Mouse (Mus musculus) adipocyte (in vitro differentiated cells): Measurements from ENCODE around the gene Pld5.

Experiments used
- DNase-seq: peaks from one replicate; pipeline ENCODE4 v3.0.0-alpha.2; 2016; ENCODE audit warnings: low spot score

The Pld5 gene

DNA sequence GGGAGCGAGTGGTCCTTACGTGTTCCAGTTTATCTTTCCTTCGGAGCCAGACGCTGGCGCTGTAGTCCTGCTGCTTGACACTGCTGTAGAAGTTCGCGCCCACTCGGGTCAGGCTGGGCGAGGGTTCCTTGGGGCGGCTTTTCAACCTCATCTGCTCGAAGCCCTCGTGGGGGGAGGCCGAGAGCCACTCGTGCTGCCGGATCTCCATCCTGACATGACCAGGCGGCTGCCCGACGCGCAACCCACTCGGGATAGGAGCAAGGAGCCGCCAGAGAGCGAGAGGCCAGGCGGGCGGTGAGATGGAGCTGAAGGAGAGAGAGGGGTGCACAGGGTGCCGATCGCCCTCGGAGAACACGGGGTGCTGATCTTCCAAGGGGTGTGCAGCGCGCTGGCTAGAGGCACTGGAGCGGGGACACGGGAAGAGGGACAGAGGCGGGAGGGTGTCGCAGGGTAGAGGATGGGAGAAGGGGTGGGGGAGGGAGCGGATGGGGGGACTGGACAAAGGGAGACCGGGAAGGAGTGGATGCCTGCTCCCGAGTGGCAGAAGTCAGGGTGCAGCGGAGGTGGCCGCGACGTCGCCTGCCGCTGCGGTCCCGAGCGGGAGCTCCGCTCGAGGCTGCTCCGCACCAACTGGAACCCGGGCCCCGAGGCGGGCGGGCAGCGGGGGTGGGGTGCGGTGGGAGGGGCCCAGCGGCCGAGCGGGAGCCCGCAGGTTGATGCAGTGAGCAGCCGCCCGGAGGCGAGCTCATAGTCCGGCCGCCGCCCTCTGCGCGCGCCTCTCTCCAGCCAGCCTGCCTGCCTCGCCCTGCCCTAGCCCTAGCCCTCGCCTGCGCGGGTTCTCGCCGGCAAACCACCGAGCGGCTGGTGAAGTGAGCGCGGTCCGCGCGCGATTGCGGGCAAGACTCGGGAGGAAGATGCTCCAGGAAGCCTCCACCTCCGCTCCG, at the start of gene Pld5:
Gene Pld5 (minus strand): TSS at position 646 of the 944 bp plus-strand sequence.
- DNase-seq: no peak

DNA sequence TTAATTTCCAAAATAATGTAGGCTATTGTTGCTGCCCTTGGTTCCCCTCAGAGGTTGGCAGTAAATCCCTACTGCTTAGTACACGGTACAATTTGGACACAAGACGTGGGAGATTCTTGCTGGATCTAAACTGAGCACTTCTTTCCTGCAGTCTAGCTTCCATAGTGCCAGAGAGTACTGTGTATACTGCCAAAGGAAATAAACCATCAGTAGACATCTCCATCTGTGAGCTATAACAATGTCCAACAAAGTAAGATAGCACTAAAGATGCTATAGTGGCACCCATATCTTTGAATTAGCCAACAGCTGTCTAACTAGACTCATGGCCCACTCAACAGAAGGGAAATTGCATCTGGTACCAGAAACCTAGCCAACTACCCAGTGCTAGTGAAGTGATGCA, 40.0 kb upstream of the Pld5 start:
- DNase-seq: no peak

DNA sequence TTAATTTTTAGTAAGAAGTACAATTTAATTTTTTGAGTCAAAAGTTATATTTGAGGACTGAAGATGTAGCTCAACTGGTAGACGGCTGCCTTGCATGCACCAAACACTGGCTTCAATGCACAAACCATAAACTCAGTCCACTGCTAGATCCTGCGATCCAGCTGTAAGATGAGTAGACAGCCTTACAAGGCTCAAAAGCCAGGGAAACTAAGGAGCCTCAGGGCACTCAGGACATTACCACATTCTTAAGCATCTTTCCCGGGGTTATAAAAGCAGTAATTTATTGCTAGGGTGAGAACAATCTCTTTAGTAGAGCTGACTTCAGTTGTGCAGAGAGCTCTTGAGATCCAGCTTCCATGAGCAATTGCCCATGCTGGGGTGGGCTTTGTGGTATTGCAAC, 35.1 kb upstream of the Pld5 start:
- DNase-seq: no peak

DNA sequence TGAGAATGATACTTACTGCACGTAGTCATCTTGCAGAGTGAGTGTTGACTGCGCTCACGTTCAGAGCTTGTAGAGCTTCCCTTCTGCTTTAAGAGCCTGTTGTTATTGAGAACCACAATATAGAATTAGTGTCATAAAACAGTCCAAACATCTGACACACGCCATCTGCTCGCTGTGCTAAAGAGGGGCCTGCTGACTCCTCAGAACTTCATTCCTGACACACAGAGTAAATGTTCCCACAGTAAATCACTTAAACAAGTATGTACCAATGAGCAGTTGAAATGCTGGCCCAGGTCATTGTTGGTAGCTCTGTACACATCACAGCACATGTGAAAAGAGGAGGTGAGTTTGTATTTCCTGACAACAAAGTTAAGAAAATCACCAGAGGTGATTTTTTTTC, 14.3 kb upstream of the Pld5 start:
- DNase-seq: no peak

DNA sequence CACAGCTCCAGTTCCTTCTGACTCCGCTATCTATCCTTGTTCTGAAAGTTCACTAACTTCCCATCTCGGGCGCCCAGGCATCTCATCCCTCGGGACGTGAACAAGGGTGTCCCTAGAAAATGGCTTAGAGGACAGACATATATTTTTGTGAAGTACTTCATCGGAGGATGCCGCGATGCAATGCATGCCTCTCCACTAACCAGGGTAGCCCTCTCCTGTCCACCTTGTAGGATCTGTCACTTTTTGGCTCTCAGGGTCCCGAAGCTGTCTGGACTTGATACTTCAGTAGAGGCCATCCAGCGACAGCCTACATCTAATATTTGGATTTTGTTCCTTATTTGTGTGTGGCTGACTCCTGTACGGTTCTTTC, 484 bp upstream of the Pld5 start:
- DNase-seq: no peak

DNA sequence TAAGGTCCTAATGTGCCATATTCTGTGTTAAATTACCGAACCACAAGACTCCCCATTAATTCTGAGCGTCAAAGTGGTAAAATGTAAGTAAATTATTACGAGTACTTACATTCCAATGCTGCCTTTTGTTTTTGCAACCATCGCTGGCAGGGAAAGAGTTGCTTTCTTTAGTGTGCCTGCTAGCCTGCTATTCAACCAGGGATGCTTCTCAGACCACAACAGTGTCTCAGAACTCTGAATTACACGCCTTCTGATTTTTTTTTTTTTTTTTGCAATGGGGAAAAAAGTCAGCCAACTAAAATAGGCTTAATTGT, 26.4 kb downstream of the Pld5 start:
- DNase-seq: no peak

DNA sequence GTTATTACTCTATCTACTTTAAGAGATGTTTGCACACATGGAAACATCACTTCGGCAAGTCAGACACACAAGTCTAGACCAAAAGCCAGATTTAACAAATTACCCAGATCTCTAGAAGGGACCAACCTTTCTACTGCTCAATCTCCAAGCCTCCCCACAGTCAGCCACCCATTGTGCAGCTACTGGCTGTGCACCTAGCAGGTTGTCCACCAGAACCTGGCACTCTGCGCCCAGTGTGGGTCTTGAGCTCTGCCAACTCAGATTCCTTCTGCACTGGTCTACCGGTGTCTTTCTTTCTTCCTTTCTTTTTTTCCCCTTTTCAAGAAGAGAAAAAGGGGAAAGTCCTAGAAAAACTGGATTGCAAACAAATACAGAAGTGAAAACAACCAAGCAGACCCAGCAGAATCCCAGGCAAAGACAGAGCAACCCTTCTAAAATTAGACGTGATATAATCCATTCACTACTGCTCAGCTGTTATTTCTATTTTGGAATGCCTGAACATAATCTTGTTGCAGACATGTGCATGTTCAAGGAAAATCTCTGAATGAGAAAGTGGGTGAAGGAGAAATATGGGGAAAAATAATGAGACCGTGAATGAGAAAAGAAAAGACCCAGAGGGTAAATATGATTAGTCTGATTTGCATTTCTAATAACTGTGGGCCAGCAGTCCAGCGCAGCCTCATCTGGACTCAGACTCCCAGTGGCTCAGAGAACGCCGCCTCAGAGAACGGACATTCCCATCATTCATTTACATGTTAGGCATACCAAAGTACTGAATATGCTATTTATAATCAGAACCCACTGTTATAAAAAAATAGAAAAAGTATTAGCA, 27.0 kb downstream of the Pld5 start:
- DNase-seq: no peak

DNA sequence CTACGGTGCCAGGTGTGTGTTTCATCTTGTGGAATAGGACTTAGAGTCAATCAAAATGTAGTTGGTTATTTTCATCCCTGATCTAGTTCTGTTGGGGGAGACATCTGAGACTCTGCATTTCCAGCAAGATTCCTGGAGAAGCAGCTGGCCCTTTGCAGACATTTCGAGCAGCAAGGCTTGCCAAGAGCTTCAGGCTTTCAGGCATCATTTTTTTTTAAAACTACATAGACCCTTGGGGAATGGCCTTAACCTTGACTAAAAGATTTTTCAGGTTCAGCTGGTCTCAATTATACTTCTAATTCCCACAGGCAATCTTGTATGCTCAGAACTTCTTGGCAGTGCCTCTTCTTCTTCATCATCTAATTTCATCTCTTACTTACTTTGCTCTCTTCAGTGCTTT, 35.9 kb downstream of the Pld5 start:
- no peak for DNase-seq

DNA sequence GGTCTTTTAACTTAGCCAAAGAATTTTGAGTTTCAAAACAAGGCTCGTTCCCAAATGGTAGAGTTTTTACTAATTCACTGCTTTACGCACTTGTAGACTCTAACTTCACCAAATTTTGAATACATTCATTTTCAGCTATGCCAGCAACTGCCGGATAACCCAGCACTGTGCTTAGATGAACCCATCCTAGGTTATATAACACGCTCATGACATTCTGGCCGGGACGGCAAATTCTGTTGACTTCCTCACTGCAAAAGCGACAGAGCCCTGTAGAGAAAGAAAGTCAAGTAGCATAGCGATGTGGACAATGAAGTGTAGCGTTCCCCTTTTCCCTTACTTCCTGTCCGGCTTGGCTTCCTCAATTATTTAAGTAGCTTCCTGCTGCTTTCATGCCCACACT, 51.3 kb downstream of the Pld5 start:
- no peak for DNase-seq

DNA sequence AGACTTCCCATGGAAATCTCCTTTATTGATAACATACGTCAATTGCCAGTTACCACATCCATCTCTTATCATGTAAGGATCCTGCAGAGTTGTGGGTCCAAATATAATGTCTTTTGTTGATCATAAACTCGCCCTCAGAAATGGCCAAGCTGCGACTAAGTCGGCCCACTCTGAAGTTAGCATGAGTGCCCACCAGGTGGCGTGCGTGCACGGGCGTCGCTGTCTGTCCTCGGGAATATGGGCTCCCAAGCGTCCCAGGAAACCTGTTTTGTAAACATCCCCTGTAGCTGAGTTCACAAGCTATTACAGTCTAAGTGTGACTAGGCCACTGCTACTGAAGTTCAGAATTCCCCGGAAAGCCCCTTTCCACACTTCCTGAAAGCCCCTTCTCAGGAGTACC, 51.9 kb downstream of the Pld5 start:
- DNase-seq: no peak

DNA sequence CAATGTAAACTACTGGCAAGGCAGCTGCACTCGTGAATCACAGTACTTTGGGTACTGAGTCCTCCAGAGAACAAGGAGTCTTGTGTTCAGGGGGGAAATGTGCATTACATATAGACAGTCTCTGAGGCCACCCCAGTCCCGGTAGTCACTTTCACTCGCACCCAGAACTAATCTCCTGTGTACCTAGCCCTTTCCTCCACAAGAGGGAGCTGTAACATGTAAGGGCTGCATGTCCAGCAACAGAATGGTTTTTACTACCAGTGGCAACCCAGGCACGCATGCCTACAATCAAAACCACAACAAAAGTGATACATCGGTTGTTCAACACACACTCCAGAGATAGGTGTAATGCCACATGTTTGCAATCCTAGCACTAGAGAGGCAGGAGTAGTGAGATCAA, 56.9 kb downstream of the Pld5 start:
- DNase-seq: no peak

DNA sequence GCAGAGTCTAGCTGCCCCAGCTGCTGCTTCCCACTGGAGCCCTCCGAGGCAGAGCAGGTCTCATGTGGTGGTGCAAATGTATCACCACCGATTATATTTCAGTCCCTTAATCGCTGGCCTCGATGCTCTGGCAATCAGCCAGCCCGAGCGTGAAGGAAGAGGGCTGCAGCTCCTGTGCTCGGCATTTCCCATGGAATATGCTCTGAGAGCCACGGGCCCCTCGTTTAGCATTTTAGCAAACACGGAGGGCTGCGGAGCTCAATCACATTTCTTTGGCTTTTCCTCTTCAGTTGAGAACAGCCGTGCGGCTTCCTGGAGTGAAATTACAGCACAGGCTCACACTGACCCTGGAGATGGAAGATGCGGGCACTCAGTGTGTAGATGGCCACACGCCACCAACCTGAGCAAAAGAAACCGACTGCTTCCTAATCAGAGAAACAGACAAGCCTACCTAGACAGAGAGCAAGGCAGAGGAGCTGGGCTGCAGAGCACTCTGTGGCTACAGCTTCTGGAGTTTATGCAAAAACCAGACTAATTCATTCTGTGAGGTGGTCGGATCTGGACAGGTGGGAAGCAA, 61.4 kb downstream of the Pld5 start:
- DNase-seq: no peak

DNA sequence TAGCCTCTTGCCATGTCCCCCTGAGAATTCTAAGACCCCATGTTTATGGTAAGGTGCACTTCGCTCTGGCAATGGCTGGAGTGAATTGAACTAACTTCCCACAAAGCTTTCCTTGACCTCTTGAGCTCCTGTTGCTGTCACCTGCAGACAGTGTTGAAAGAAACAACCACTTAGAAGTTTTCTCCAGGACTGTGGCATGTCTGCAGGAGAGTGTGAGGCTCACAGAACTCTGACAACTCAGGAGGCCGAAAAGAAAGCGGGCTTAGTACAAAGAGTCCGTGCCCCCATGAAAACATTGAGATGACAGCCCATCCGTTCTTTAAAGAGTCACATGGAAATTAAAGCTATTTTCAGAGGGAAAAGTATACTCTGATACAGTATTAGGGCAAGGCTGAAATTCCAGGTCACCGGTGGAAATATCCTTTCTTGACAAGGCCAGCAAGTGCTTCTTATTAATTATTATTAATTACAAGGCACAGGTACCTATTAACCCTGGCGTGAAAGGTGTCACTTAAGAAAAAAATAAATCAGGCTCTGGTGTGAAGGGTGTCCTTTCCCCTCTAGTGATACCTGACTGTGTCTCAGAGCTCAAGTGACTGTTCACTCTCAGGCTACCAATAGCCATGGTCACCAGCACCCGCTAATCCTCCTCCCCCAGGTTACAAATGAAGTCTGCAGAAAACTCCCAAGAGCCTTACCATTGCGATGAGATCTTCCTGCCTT, 62.0 kb downstream of the Pld5 start:
- no peak for DNase-seq

DNA sequence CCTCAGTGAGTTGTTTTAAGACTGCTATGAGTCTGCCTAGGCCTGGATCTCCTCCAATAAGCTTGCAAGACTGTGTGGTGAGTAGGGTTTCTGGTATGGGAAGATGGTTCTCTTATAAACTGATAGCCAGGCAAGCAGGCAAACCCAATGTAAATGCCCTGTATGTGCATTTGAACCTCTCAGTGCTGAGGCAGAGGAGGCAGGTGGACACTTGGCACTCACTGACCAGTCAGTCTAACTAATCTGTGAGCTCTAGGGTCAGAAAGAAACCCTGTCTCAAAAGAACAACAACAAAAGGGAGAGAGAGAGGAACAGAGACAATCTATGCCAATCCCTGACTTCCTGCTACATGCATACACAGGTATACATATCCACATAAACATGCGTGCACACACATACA, 64.3 kb downstream of the Pld5 start:
- DNase-seq: no peak

DNA sequence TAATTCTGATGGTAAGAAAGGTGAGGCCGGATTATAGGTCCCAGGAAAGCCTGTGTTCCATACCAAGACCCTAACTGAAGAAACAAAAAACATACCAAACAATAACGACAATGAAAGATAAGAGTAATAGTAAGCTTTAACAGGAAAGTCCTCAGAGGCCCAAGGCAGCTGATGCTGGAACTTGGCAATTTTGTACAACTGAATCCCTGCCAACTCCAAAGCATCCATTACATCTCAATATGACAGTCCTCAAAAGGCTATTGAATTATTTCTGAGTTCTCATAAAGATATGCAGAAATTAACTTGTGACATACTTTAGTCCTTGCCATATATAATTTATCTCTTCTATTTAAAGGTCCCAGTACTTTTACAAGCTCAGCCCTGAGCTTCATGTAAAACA, 67.1 kb downstream of the Pld5 start:
- DNase-seq: no peak

DNA sequence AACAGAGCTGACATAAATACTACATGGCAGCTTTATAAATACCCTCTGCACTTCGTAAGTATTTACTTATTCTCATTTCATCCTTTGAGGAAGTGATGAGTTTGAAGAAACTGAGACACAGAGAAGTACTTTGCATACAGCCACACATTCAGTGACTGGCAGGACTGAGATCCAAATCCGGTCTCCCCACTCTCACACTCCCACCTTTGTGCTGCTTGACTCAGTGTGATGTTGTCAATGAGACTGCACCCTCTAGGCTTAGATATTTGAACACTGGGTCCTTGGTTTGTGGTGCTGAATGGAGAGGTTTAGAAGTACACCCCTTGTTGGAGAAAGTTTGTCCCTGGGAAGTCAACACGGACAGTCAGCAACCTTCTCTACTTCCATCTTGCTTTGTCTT, 72.8 kb downstream of the Pld5 start:
- no peak for DNase-seq

DNA sequence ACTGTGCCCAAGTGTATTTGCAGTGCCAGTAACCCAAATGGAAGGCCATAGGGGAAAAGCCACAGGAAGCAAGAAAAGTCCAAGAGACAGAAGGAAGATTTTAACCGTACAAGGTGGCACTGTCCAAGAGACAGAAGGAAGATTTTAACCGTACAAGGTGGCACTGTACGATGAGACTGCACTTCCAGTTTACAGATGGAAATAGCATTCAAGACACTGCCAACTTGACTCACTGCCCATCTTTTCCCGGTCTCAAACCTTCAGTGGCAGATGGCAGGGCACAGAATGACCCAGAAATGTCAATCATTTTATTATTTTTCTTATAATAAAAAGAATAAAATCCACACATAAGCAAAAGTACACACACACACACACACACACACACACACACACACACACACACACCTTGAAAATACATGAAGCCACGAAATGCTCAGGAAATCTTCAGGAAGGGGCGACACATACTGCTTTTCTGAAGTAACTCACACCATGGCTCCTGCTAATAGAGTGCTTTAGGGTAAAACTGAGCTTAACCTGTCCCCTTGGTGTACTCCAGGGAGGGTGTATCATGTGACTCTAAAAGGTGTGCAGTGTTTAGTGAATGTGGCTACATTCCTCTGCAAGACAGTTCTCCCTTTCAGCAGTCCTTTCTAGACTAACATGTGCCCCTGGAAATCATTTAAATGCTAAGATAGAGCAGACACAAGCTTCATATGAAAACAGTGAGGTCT, 77.9 kb downstream of the Pld5 start:
- no peak for DNase-seq

DNA sequence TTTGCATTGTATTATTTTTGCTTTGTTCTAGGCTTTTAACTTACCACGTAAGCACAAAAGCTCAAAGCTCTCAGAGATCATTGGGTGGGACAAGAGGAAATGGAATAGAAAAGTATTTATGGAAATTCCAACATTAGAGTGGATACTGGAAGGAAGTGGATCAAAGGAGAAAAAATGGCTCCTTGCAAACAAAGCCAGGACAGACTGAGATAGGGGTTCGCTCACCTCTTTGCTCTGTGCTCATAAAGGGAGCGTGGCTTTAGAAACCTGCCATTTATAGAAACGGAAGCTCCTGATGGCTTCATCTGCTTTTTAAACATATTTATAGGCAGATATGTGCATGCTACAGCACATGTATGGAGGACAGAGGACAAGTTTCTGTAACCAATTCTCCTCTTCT, 78.8 kb downstream of the Pld5 start:
- no peak for DNase-seq

DNA sequence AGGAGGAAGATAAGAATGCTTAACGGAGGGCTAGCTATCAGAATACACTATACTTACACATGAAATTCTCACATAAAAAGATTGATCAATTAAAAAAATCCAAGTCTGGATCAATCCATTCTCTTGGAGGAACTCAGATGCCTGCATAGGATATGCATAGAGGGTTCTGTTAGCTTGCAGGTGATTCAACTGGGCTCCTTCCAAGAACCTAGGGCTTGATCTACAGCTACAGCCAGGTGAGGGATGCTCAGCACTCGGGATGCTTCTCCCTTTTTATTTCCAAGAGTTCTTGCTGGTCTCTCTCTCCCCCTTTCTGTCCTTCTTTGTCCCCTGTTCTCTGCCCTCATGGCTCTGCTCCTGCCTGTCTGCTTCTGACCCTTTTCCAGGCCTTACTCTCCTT, 80.4 kb downstream of the Pld5 start:
- DNase-seq: no peak

DNA sequence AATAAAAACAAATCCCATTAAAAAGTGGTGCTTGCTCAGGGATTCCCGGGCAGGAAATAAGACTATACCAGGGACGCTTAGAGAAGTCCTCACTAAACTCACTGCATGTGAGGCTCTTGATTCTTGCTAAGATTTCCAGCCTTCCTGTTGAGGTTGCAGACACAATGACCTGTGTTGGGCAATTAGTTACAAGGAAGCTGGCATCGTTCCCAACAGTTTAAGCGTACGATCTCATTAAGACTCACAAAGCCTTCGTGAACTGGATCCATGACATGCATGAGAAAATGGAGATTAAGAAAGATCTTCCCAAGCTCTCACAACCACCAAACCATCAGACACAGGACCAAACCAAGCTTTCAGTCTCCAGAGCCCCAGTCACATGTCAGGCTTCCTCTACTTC, 91.1 kb downstream of the Pld5 start:
- no peak for DNase-seq

DNA sequence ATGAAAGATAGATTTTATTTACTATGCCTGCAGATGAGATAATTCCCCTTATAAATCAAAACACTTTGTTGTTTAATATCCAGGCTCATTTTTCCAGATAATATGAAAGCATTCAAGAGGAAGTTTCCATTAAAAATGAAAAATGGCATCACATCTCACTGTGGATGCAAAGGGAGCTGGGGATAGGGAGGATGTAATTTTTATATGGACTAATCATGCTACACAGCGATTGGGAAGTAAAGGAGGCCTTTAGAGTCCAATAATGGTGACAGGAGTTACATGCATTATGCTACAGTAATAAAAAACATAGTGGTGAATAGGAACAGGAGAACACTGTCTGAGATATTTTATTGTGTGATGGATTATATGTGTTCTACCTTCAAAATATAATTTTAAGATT, 100.1 kb downstream of the Pld5 start:
- DNase-seq: no peak

DNA sequence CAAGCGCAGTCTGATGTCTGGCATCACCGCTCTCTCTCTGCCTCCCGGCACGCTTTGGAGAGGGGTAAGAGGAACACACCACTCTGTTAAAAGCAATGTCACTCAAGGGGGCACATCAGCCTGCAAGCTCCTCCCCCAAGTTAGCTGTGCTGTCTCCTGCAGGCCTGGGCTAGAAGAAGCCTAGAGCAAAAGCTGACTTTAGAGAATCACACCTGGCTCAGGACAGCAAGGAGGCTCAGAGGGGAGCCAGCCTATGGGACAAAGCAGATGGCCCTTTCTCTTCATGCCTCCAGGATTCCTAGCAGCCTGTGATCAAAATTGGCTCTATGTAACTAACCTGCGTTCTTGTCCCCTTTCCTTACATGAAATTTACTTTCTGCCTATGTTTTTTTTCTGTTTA, 107.3 kb downstream of the Pld5 start:
- no peak for DNase-seq
